Mouse (Mus musculus) heart, postnatal 0 days (tissue): ENCODE measurements around the gene 4930519G04Rik.

Experiments
- CTCF ChIP-seq: IDR thresholded peaks from 2 replicates; pipeline ENCODE4 v1.5.1; 2016; ENCODE audit warnings: antibody characterized with exemption, control low read depth, low read depth
- EP300 ChIP-seq: IDR thresholded peaks from 2 replicates; pipeline ENCODE4 v1.6.1; 2016; ENCODE audit warnings: antibody characterized with exemption, low read depth

DNA sequence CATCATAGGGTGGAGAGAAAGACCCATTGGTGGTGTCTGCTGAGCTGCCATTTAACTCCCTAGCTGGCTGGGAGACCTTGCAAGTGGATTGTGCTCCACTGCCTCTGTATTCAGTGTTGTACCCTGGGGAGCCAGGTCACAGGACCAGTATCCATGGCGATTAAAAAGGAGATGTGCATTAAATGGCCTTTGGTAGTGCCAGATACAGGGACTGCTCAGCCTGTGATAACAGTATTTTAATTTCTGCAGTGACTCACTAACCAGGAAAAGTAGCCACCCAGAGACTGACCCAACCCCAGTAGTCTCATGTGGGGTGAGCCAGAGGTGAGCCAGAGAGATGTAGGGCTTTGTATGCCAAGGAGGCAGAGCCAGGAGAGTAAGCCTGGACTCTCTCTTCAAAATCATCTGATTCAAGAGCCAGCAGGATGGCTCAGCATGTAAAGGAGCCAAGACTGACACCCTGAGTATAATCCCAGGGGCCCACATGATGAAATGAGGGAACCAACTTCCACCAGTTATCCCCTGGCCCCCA, 72.8 kb downstream of the 4930519G04Rik start:
- no peak for TF ChIP-seq EP300
- TF ChIP-seq CTCF: no peak
